Mouse (Mus musculus): Measurements from ENCODE around the gene Ube2u.

GRCm38 (mm10) chr4:100498192-100498591 lies 19.5 kb downstream of the Ube2u start:
- TF ChIP-seq CTCF (IDR thresholded peaks at IDR 0.05; ENCODE audit: borderline replicate concordance, control insufficient read depth, extremely low read depth, insufficient read depth, low read length, poor library complexity) = no peak
- TF ChIP-seq POLR2A (IDR thresholded peaks at IDR 0.05; ENCODE audit: control insufficient read depth, extremely low read depth, insufficient read depth, low read length, poor library complexity) = no peak
